37 mouse cellular contexts compared by ENCODE assay signal in genomic region chr4:43761336-43761735, GRCm38 (mm10). TPM values are rescaled to one million over a fixed set of nuclear protein-coding genes. Genes with fewer than 3 reads are reported as not detected.
DNase-seq lines count a peak whose midpoint lies in the region; ATAC-seq and TF ChIP-seq lines count a peak whose summit lies in the region.
"Had no signal": no experiment of that assay in that cellular context is flagged by ENCODE, and none has a peak within 500 bp of the region (broad histone marks: within the 10 kb centered on the region; RNA-seq: fewer than 3 reads in every experiment).

No protein-coding gene starts in this region.

- H3K36me3 ChIP-seq in kidney, adult 2 months (ENCODE audit: control insufficient read depth, insufficient read depth, low read length): no peaks in the 10 kb centered on the region
- H3K36me3 ChIP-seq in E14TG2a.4 (ENCODE audit: insufficient read depth, low read length): no peaks in the 10 kb centered on the region
- H3K36me3 ChIP-seq: G1E; heart, embryonic 10.5 days; heart, embryonic 15.5 days; limb, embryonic 10.5 days; limb, embryonic 15.5 days; midbrain, embryonic 12.5 days; neural tube, embryonic 13.5 days had no signal

- 86% methylated on average over 2 of the region's 2 CpGs for WGBS in kidney, adult 2 months
- WGBS in lung, adult 2 months: 61% methylated on average over 2 of the region's 2 CpGs

- TF ChIP-seq POLR2A in kidney, adult 2 months (IDR thresholded peaks at IDR 0.05; ENCODE audit: low read depth, low read length): no peak
- TF ChIP-seq POLR2A in lung, adult 2 months (IDR thresholded peaks at IDR 0.05; ENCODE audit: borderline replicate concordance, extremely low read depth, low read depth, low read length): no peak

- 0 out of 2 replicates have a peak, but pooled peaks have one; percentile 3 for TF ChIP-seq CTCF in kidney, adult 2 months (conservative IDR thresholded peaks at IDR 0.05; ENCODE audit: insufficient read depth, insufficient read length, low read depth, low read length)
- 0 out of 2 replicates have a peak, but pooled peaks have one; percentile 16 for TF ChIP-seq CTCF in lung, adult 2 months (IDR thresholded peaks at IDR 0.05; ENCODE audit: insufficient read depth, low read length)
- TF ChIP-seq CTCF in E14TG2a.4 (conservative IDR thresholded peaks at IDR 0.05; ENCODE audit: low read length) (peak; percentile 37), Patski (IDR thresholded peaks at IDR 0.05) (peak; percentile 29)

- H3K9me3 ChIP-seq in E14TG2a.4 (ENCODE audit: low read length): peaks cover 6% of the 10 kb centered on the region; the same call in 1 of the 2 replicates
- H3K9me3 ChIP-seq: heart, embryonic 10.5 days; heart, embryonic 15.5 days; limb, embryonic 10.5 days; limb, embryonic 15.5 days; midbrain, embryonic 12.5 days; neural tube, embryonic 13.5 days had no signal

- H3K4me1 ChIP-seq in kidney, adult 2 months (ENCODE audit: control insufficient read depth, insufficient read depth, low read length): no peaks in the 10 kb centered on the region
- H3K4me1 ChIP-seq in lung, adult 2 months (ENCODE audit: control insufficient read depth, insufficient read depth, low read length): 0 out of 2 replicates have a peak, but pooled peaks cover 4% of the 10 kb centered on the region
- H3K4me1 ChIP-seq in E14TG2a.4 (replicated peaks; ENCODE audit: low read depth, low read length): peaks cover 12% of the 10 kb centered on the region; the same call in 1 of the 2 replicates
- H3K4me1 ChIP-seq: midbrain, embryonic 12.5 days; neural tube, embryonic 13.5 days had no signal

- no peak overlapping the region for H3K4me3 ChIP-seq in kidney, adult 2 months (ENCODE audit: insufficient read depth, low read depth, low read length)
- no peak overlapping the region for H3K4me3 ChIP-seq in lung, adult 2 months (replicated peaks; ENCODE audit: extremely low read depth, low read depth, low read length)
- no peak overlapping the region for H3K4me3 ChIP-seq in E14TG2a.4 (replicated peaks; ENCODE audit: low read length)
- H3K4me3 ChIP-seq: erythroblast, embryonic 14.5 days; gastrocnemius, adult 2 months; heart, embryonic 10.5 days; heart, embryonic 15.5 days; limb, embryonic 10.5 days; limb, embryonic 15.5 days; megakaryocyte, embryonic 14.5 days; midbrain, embryonic 12.5 days; neural tube, embryonic 13.5 days had no signal

- no peak overlapping the region for H3K27ac ChIP-seq in kidney, adult 2 months (ENCODE audit: insufficient read depth, low read depth, low read length)
- H3K27ac ChIP-seq: gastrocnemius, adult 2 months; heart, embryonic 10.5 days; heart, embryonic 15.5 days; hindbrain, postnatal 0 days; limb, embryonic 15.5 days; midbrain, embryonic 12.5 days; neural tube, embryonic 13.5 days had no signal

- DNase-seq in kidney, adult 2 months: no peak
- DNase-seq in kidney, postnatal 25 days: no peak
- no peak for DNase-seq in lung, adult 2 months
- no peak for DNase-seq in lung, postnatal 14 days
- no peak for DNase-seq in Patski (ENCODE audit: low read depth, low spot score)
- no peak for DNase-seq in thymus, postnatal 0 days (ENCODE audit: low spot score)
- DNase-seq: adrenal gland, adult 8-10 months; cerebellum, adult 2 months; cerebellum, postnatal 14 days; gastrocnemius, adult 2 months; kidney, postnatal 4 days; liver, postnatal 0 days; lung, postnatal 4 days; right cerebral cortex, postnatal 4 days; thymus, adult 18-20 months; thymus, postnatal 36 days had no signal

- POLR2A ChIA-PET in Patski (lab: Charles Lee): no interaction called here

- H3K27me3 ChIP-seq in kidney, adult 2 months (replicated peaks; ENCODE audit: control insufficient read depth, insufficient read depth, low read length): no peaks in the 10 kb centered on the region
- H3K27me3 ChIP-seq in E14TG2a.4 (ENCODE audit: insufficient read depth, low read length) (peaks cover 6% of the 10 kb centered on the region; the same call in 1 of the 2 replicates), Patski (no peaks in the 10 kb centered on the region)
- H3K27me3 ChIP-seq: heart, embryonic 15.5 days; limb, embryonic 15.5 days; midbrain, embryonic 12.5 days; neural tube, embryonic 13.5 days had no signal

- in situ Hi-C loops in Patski (cut with MboI; ENCODE audit: low pct_unique_long_range_greater_than_20kb): no loop called here

- no peak for ATAC-seq in Patski
- ATAC-seq in activated CD4-positive, CD25-positive, alpha-beta regulatory T cell, adult 4 months: no peak
- ATAC-seq: CD4-positive, CD25-positive, alpha-beta regulatory T cell, adult 4 months; forebrain, embryonic 16.5 days; hindbrain, postnatal 0 days; intestine, embryonic 16.5 days; liver, postnatal 0 days had no signal

- CTCF ChIA-PET in Patski (lab: Charles Lee): interaction anchor here (2.1 kb wide), 1 partner anchor 16 kb away, joined by 9 read pairs; no protein-coding TSS in a partner anchor

RNA-seq across cellular contexts. Expression of gene Olfr159, which starts 9.5 kb away (rescaled TPM):
- not detected in 2 replicates for polyA plus RNA-seq in kidney, adult 2 months (2012; rRNA removed)
- 0.13 TPM in 1 of 2 replicates, not detected in the other for polyA plus RNA-seq in lung, adult 2 months (2012; rRNA removed)
- not detected for polyA plus RNA-seq in Patski (2021)
- polyA plus RNA-seq in activated CD4-positive, CD25-positive, alpha-beta regulatory T cell, adult 4 months (2017; shearing (Covaris generic)): not detected
- polyA plus RNA-seq in thymus, postnatal 0 days (2015; fragmentation: Nextera tagmentation; extraction: Ambion mirVana): not detected in 2 replicates
- polyA plus RNA-seq: CD4-positive, CD25-positive, alpha-beta regulatory T cell, adult 4 months; cerebellum, adult 2 months; cortical plate, adult 2 months; embryonic facial prominence, embryonic 14.5 days; erythroblast, embryonic 14.5 days; forebrain, embryonic 11.5 days; forebrain, embryonic 16.5 days; G1E; heart, embryonic 10.5 days; heart, embryonic 15.5 days; hindbrain, embryonic 11.5 days; hindbrain, postnatal 0 days; intestine, embryonic 16.5 days; kidney, embryonic 14.5 days; limb, embryonic 10.5 days; limb, embryonic 15.5 days; liver, postnatal 0 days; midbrain, embryonic 12.5 days; neural tube, embryonic 13.5 days; stomach, embryonic 14.5 days had no signal

RNA-seq across cellular contexts. Expression of gene Spaar, which starts 31.5 kb away (rescaled TPM):
- polyA plus RNA-seq in kidney, adult 2 months (2012; rRNA removed): 2.4 and 2.5 TPM in 2 replicates
- 5.7 and 9.4 TPM in 2 replicates for polyA plus RNA-seq in lung, adult 2 months (2012; rRNA removed)
- polyA plus RNA-seq in Patski (2021): 0.12 TPM
- polyA plus RNA-seq in activated CD4-positive, CD25-positive, alpha-beta regulatory T cell, adult 4 months (2017; shearing (Covaris generic)): under 1 TPM in 1 of 2 experiments, not detected in 1; 0.15 TPM
- polyA plus RNA-seq in thymus, postnatal 0 days (2015; fragmentation: Nextera tagmentation; extraction: Ambion mirVana): 0.28 and 0.43 TPM in 2 replicates
- polyA plus RNA-seq: CD4-positive, CD25-positive, alpha-beta regulatory T cell, adult 4 months; erythroblast, embryonic 14.5 days; forebrain, embryonic 11.5 days; G1E; midbrain, embryonic 12.5 days; neural tube, embryonic 13.5 days had no signal

RNA-seq across cellular contexts. Expression of gene Hrct1, which starts 34.3 kb away (rescaled TPM):
- polyA plus RNA-seq in kidney, adult 2 months (2012; rRNA removed): 4.8 and 5.1 TPM in 2 replicates
- polyA plus RNA-seq in lung, adult 2 months (2012; rRNA removed): 14.4 and 15.1 TPM in 2 replicates
- polyA plus RNA-seq in Patski (2021): 0.50 TPM
- polyA plus RNA-seq in activated CD4-positive, CD25-positive, alpha-beta regulatory T cell, adult 4 months (2017; shearing (Covaris generic)): not detected
- 1.1 and 1.5 TPM in 2 replicates for polyA plus RNA-seq in thymus, postnatal 0 days (2015; fragmentation: Nextera tagmentation; extraction: Ambion mirVana)
- polyA plus RNA-seq: CD4-positive, CD25-positive, alpha-beta regulatory T cell, adult 4 months; erythroblast, embryonic 14.5 days; forebrain, embryonic 11.5 days; G1E had no signal

RNA-seq across cellular contexts. Expression of gene Olfr71, which starts 51.3 kb away (rescaled TPM):
- polyA plus RNA-seq in kidney, adult 2 months (2012; rRNA removed): not detected in 2 replicates
- polyA plus RNA-seq in lung, adult 2 months (2012; rRNA removed): 0.37 and 0.67 TPM in 2 replicates
- not detected for polyA plus RNA-seq in Patski (2021)
- under 1 TPM in 1 of 2 experiments, not detected in 1; 0.13 TPM for polyA plus RNA-seq in activated CD4-positive, CD25-positive, alpha-beta regulatory T cell, adult 4 months (2017; shearing (Covaris generic))
- not detected in 2 replicates for polyA plus RNA-seq in thymus, postnatal 0 days (2015; fragmentation: Nextera tagmentation; extraction: Ambion mirVana)
- polyA plus RNA-seq: CD4-positive, CD25-positive, alpha-beta regulatory T cell, adult 4 months; cerebellum, adult 2 months; cortical plate, adult 2 months; erythroblast, embryonic 14.5 days; forebrain, embryonic 11.5 days; forebrain, embryonic 16.5 days; G1E; heart, embryonic 10.5 days; heart, embryonic 15.5 days; hindbrain, embryonic 11.5 days; hindbrain, postnatal 0 days; intestine, embryonic 16.5 days; kidney, embryonic 14.5 days; limb, embryonic 10.5 days; limb, embryonic 15.5 days; liver, postnatal 0 days; midbrain, embryonic 12.5 days had no signal
